Mouse (Mus musculus): ENCODE data around the gene Gm37240.
A peak's percentile ranks its signal among the peaks of the same experiment; 100 is the strongest.

The Gm37240 gene

DNA sequence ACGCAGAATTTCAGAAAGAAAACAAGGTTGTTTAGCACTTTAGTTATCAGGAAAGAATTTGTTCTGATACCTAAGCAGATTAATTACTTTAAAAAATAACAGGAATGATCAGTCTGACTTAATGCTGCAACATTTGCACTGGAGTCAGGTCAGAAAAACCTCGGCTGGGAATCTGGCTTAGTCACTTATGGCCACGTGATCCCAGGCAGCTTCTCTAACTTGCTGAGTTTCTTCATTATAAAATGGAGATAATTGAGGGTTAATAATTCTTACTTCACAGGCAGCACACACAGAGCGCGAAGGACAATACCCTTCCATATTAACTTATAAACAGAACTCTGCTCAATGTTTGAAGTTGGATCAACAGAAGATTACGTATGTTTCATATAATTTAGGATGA lies 1350.3 kb downstream of the Gm37240 start:
- no peak for DNase-seq

DNA sequence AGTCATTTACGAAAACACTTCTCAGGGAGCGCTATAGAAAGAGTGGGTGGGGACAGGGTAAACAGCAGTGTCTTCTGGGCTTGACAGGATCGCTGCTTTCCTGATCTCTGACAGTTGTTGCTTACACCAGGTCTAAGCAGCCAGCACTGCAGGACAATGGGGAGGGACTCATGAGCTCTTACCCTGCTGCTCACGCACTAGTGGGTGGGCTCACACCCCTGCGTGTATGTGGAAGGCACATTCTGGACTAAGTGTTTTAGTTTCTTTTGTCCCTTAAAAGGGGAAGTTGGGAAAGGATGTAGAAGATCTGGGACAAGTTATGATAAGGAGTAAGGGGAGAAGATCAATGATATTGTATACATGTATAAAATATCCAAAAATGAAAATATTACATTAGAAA lies 1354.1 kb downstream of the Gm37240 start:
- no peak for DNase-seq

DNA sequence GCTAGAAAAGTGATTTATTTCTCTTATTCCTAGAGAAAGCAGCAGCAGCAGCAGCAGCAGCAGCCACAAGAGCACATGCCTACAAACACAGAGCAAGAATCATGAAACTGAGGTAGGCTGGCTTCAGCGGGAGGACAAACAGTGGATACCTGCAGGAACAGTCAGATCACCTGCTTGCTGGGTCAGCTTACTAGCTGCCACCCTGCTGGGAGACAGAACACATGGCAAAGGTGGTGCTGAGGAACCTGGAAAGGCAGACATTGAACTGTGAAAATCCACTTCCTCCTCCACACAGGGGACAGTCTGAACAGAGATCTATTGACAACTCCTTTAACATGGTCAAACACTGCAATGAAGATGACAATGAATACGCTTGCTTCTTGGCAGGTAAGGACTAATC lies 1358.3 kb downstream of the Gm37240 start:
- no peak for DNase-seq

DNA sequence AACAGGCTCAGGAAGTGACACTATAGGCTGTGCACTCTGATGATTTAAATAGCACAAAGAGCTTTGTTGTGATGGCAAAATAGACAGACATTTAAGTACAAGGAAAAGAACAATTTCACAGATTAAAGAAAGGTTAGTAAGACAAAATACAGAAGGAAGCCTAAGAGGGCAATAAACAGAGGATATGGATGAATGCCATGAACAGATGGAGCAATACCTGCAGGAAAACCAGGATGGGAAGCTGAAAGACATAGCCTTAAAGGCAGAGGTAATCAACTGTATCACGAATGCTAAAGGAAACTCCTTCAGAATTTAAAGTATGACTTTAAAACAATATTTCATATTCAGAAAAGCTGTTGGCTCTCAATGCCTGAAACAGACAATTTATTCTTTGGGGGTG lies 1362.4 kb downstream of the Gm37240 start:
- DNase-seq = no peak

DNA sequence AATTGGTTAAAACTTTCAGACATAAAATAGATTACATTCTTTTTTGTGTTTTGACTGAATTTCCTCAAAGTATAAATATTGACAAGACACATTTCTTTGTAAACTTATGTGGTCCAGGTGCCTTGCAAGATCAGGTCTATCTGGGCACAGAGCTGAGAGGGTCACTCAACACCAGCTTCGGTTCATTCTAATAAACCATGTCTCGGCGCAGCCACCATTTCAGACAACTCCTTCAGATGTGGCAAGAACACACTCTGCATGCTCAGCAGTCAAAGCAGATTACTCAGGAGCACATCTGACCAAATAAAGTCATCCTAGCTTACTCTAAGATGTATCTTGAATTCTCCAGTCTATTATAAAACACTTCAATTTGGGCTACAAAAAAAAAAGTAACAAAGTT lies 1371.2 kb downstream of the Gm37240 start:
- DNase-seq = no peak

DNA sequence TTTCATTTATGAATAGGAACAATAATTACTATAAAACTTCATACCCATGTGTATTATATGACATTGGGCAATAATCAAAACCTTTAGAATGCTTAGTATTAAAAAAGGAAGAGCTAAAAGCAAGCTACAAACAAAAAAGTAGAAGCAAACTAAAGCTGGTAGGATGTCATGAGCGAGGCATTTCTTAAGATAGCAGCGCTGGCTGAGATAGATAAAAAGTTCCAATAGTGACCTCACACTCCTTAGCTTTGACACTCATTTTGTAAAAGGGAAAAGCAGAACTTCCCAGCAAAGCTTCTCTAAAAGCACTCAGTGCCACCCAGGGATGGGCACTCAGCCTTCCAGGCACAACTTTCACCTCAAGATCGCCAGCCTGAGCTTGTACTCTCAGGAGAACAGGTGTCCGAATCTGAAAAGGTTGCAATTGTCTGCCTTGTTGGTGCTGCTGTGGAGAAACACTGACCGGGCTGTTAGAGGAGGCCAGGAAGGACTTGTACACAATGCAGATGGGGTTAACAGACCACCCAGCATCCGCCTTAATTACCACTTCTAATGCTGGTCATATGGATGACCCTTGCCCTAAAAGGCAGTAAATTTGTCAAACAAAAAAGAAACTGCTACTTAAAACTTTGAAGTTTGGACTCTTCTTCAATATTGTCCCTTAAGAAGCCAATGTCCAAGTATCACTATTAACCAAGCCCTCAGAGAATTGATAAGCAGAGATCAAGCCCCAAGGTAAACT lies 1374.4 kb downstream of the Gm37240 start:
- no peak for DNase-seq

DNA sequence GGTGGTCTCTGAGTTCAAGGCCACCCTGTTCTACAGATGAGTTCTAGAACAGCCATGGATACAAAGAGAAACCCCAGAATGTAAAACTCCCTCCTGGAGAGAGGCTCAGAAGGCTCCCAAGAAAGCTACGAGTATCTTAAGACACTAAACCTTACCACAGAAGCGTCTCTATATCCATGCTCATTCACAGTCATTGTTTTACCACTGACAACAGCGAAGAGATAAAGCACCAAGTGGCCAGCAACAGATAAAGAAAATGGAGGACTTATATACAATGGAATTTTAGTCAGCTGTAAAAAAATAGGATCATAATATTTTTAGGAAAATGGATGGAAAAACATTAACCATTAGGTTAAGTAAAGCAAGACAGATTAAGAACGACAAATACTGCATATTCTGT lies 1382.1 kb downstream of the Gm37240 start:
- no peak for DNase-seq

DNA sequence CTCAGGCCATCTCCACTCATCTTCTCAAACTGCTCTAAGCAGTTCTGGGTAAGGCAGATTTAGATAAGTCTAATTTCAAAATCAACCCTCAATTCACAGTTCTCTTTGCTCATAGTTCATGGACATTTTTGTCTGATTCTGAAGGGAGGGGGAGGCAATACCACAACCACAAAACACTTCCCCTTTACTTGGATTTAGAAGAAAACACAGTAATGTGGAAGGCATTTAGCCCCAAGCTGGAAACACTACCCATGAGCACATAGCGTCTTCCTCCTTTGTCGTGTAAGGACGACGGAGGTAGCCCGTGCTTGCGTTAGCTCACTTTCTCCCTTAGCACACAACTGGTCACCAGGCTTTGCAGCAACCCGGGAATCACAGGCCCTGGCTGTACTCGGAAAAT lies 1383.0 kb downstream of the Gm37240 start:
- no peak for DNase-seq

DNA sequence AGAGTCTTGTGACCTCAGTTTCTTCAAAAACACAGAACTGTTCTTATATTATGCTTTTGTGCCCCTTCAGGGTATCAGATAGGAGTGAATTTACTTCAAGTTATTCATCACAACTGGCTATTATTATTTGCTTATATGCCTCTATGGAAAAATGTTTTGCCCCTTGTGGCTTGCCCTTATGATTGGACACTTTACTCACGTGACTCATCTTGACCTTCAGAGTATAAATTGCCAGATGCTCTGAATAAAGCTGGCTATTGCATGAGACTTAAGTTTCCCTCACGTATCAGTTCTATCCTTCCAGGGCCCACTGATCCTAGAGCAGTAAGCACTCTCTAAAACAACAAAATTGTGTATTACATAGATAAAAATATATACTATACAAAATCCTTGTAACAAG lies 1385.2 kb downstream of the Gm37240 start:
- DNase-seq = no peak

DNA sequence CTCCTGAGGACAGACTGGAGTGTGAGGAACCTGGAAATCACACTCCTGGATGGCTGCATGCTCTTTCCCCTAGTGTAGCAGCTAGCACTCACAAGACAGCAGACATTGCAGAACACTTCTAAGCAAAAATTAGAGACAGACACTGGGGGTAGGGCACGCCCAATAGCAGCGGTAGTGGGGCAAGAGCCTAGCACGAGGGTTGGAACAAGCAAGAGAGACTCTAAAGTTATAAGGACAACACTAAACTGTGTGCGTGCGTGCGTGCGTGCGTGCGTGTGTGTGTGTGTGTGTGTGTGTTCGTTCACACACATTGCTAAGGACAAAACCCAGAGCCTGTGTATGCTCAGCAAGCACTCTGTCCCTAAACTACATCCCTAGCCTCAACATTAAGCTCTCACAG lies 1386.8 kb downstream of the Gm37240 start:
- no peak for DNase-seq

DNA sequence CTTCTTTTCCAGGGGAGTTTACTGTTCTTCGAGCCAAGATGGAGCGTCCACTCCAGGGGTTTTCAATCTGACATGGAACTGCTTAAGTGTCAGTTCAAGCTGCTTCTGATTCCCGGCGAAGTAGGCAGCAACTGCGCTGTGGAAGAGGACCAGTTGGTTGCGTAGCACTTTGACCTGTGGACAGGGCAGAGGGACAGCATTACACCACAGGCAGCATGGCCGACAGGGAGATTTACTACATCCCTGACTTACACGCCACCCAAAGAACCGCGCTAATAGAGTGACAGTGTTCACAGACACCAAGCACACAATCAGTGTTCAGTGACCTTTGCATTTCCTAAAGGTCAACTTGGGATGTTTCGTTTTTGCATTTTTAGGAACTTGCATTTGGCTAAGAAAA lies 1389.6 kb downstream of the Gm37240 start:
- DNase-seq = no peak

DNA sequence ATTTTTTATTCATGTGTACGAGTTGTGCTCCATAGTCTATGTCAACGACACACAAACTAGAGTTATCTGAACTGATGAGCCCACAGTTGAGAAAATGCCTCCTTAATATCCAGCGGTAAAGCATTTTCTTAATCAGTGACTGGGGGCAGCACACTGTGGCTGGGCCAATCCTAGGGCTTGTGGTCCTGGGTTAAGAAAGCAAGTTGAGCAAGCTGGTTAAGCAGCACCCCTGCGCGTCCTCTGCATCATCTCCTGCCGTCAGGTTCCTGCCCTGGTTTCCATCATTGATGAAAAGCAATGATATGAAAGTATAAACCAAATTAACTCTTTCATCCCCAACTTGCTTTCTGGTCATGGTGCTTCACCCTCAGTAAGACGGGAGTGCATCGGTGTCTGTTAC lies 1394.7 kb downstream of the Gm37240 start:
- DNase-seq = no peak

DNA sequence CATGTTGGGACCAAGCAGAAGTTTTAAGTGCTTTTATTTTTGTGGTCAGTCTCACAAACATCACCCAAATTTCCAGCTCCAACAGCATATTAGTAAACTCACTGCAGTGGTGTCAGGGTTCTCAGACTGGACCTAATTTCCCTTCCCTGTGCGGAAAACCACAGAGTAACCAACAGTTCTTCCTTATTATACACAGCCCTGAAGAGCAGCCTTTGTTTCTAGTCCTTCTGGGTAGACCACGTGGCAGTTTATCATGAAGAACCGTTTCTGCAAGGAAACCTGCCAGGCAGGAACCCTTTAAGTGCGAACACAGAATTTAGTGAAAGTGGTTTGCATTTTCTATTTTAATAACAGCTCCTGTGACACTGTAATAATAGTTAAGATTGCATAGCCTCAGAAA lies 1395.2 kb downstream of the Gm37240 start:
- no peak for DNase-seq

DNA sequence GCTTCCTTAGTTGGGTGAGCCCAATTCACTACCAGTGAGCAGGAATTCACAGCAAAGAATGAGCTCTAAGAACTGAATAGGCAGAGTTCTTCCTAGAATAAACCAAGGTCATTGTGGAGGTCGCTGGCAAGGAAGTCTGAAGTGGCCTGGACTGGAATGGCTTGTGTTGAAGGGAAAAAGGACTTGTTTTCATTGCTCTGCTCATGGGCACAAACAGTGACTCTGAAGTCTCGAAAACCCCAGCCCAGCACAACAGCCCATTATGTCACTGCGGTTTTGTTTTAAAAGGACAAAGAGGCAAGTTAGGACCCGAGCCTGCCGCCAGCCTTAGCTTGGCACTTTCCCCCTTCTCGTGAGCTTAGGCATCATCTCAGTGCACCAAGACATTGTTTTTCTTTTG lies 1398.6 kb downstream of the Gm37240 start:
- DNase-seq = no peak

DNA sequence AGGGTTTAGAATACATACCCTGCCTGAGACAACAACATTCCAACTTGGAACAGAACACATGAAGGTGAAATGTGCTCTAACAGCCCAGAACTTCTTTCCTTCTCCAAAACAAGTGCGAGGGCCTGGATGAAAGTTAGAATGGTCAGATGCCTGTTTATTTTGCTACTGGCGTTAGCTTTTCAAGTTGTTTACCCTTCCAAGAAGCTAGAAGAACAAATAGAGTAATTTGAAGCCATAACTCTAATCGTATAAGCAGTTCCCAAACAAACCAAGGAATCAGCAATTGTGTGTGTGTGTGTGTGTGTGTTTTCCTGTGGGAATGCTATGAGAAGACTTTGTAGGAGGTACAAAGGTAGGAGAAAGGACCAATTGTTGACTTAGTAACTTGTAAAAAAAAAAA lies 1402.4 kb downstream of the Gm37240 start:
- no peak for DNase-seq

DNA sequence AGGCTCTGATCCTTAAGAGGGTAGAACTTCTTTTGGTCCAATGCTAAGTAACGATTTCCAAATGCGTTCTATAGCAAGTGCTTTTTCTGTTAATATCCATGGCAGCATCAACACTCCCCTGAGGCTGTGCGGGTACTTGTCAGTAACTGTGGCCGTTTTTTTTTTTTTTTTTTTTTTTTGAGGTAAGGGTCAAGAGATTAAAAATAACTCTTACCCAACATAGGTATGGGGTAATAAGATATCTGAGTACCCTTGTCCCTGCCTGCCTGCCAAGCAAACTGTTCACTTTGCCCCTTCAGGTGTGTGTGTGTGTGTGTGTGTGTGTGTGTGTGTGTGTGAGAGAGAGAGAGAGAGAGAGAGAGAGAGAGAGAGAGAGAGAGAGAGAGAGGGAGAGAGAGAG lies 1403.0 kb downstream of the Gm37240 start:
- no peak for DNase-seq

DNA sequence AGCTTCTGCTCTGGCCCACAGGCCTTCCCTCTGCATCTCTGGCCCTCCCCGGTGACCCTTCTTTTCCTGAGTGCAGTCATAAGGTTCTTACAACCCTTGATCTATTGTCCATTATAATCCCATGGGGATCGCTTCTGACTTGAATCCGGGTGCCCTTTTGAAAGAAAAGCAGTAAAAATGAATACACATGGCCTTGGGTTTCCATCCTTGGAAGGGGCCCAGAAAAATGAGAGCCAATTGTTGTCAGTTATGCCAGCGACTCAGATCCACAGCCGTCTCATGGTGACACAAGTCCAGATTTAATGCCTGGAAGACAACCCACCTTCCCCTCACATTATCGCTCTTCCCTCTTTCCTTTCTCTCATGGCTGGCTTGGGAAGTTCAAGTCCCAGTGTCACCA lies 1405.2 kb downstream of the Gm37240 start:
- no peak for DNase-seq

DNA sequence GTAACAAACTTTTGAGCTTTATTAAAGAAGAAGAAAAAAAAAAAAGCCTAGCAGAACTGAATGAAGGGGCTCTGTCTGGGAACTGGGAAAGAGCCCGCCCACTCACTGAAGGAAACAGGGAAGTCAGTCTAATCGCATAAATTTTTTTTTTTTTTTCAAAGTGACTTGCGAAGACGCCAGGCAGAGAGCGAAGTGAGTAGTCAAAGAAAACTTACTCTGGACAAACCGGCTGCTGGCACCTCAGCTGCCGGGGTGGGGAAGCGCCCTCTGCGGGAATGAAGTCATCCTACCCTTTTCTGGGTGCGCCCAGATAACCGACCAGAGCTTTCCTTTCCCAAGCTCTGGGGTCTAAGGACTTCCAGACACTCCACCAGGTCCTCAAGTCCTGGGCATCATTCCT lies 1406.2 kb downstream of the Gm37240 start:
- DNase-seq = peak; percentile 21

DNA sequence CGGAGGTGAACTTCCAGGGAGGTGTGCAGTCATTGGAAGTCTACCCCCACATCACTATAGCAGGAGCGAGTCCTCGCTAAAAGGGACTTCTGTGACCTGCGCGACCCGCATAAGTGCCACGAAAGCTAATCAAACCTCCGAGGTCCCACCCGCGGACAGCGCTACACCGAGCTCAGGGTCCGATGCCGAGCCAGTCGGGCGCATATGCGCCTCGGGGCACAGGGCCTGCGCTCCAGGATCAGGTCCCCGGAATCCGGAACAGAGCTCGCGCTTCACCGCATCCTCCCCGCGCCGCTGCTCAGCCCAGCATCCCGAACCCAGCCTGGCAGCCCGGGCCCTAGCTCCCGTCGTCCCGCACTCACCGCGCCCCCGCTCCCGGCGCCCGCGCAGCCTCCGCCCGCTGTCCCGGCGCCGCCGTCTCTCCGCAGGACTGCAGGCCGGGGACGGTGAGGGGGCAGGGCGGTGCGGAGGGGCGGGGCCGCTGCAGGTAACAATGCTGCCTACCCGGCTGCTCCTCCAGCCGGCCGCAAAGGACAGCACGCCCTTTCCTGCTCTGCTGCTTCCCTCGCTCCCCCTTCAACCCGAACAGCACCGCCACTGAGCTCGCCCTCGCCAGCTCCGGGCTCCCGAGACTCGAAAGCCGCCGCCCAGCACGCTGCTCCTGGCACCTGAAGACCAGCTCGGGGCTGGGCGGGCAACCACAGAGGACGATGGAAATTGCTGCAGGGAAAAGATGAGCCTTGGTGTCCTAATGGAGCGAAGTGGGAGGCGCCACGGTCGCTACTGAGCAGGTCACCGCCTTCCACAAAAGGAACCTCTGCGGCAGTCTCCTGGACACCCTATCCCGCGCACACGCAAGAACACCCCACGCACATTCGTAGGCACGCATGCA lies 1407.1 kb downstream of the Gm37240 start, which contains the start of gene Fhdc1:
Gene Fhdc1, minus strand, starts transcription at position 424 of the 892 bp plus-strand sequence.
- peak; percentile 54 for DNase-seq

DNA sequence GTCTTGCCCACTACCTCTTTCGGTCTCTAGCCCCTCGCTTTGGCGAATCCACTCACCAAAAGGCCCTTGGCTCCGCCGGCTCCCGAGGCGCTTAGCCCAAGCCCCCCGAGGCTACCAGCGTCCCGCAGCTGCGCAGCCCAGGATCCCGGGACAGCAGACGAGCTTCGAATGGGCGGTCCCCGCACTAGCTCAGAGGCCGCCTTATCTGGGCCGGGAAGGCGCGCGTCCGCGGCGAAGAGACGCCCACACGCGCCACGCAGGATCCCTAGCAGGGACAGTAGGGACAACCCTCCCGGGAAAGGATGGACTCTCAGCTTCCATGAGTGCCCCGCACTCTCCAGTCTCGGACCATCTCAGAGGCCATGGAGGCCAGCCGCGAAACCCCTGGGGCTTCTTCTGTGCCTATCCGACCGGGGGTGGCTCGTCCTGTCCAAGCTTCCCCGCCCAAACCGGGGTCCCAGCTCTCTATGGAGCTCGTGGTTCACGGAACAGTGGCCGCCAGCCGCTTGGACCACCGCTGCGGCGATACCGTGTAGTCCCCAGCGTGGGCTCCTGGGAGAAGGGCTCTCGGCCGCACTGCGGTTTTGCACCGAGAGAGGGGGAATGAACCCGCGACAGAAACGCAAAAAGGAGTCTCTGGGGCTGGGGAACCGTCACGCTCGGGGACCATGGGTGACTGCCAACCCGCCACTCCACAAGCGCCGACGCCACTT lies 1407.9 kb downstream of the Gm37240 start:
- DNase-seq = peak; percentile 56

DNA sequence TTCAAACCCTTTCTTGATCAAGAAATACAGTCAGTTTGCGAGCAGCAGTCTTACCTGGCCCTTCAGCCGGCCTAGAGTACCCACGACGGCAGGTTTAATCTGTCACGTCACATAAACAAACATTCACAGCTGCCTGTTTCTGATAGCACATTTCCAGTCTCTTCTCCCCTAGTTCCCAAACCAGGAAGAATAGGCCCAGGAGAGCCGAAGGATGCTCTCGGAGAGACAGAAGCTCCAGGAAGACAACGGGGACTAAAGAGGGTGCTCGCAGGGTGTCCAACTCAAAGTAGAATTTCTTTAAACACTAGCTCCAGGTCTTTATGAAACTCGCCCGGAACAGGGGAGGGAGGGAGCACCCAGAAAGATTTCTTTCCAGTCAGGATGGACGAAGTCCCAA lies 1408.4 kb downstream of the Gm37240 start:
- DNase-seq = no peak

DNA sequence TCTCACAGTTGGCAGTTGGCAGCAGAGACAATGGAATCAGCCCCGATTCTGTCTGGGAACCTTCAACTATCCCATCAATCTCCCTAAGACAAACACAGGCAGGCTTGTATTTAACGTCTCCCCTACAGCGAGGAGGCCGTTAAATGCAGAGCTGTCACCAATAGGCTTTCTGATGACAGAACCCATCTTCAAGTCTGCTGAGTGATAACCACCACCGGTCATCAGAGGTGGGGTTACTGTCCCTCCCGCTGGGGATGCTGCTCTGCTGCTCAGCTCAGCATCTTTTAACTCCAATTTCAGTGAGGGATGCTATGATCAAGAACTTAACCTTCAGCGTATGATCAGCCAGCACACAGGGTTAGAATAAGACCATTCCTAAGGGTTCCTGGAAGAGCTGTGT lies 1409.1 kb downstream of the Gm37240 start:
- no peak for DNase-seq

DNA sequence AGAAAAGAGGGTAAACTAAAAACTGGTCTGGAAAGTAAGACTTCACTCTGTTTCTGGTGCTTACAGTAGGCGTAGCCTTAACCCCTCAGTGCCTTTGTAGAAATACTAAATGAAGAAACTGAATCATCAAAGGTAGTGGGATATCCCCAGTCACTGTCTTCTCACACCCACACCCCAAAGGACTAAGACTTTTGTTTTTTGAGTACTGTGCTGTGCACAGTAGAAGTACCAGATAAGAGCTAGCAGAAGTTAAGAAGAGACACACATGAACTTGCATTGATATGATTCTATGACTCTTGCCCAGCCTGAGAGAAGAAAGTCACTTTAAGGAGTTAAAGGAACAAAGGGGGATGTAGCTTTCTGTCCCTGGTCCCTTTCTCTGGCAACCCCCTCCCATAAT lies 1409.8 kb downstream of the Gm37240 start:
- no peak for DNase-seq
